Mouse (Mus musculus): ENCODE data around the gene Wbp11. TPM values are rescaled to one million over a fixed set of nuclear protein-coding genes. Genes with fewer than 3 reads are reported as not detected.

Gene Wbp11
- polyA plus RNA-seq, 1 experiment from 2014 or later: 165 TPM

- peaks cover 37% of the 10 kb centered on the region for H3K4me1 ChIP-seq (replicated peaks; ENCODE audit: control insufficient read depth, insufficient read depth, low read length)
- peak within 1 kb of the TSS; percentile 80 for H3K27ac ChIP-seq (ENCODE audit: low read depth, low read length)
- peak within 1 kb of the TSS; percentile 60 for H3K4me3 ChIP-seq (ENCODE audit: low read depth, low read length)
- 17% methylated on average over 18 of the region's 18 CpGs for WGBS
- H3K9ac ChIP-seq (ENCODE audit: low read depth, low read length): peak within 1 kb of the TSS; percentile 63
- H3K9me3 ChIP-seq (ENCODE audit: control insufficient read depth, low read length): no peaks in the 10 kb centered on the region
- ATAC-seq (replicated peaks; ENCODE audit: low FRiP score) (peak; percentile 98), DNase-seq (ENCODE audit: low spot score) (peak; percentile 75)
- no peaks in the 10 kb centered on the region for H3K36me3 ChIP-seq (ENCODE audit: control insufficient read depth, insufficient read depth, low read length)
- H3K27me3 ChIP-seq (replicated peaks; ENCODE audit: control insufficient read depth, insufficient read depth, low read length): no peaks in the 10 kb centered on the region
- peak within 1 kb of the TSS; percentile 61 for H3K4me2 ChIP-seq
These were observed 29.3 kb upstream of the Wbp11 start, which contains the start of gene Art4 for GRCm38 (mm10) chr6:136857186-136857872. Gene Art4, minus strand, starts transcription at chr6:136857733.

DNA sequence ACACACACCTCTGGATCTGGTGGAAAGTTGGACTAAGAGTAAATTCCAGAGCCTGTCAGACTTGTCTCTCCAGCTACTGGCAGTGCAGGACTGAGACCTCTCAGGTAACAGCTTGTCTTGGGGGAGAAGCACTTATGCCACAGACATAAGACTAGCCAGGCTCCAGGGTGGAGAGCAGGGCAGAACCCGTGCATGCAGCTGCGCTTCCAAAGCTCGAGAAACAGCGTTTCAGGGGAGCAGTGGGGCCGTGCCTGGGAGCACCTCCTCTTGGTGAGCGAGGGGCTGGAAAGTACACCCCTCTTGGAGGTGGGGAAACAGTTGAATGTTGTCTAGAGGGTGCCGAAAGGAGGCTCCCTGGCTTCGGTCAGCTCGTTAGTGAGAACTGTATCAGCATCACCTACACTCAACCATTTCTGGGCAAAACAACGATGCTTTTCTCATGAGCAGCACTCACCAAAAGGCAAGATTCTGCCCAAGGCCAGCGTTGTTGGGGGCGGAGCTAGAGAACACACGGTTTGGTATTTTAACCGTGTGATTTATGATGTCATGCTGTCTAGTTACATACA, 28.1 kb upstream of the Wbp11 start:
- Histone ChIP-seq H3K27ac (ENCODE audit: low read depth, low read length) (peak overlapping the region; percentile 62), H3K27me3 (replicated peaks; ENCODE audit: control insufficient read depth, insufficient read depth, low read length) (no peaks in the 10 kb centered on the region), H3K4me3 (ENCODE audit: low read depth, low read length) (peak overlapping the region; percentile 60), H3K9ac (ENCODE audit: low read depth, low read length) (peak overlapping the region; percentile 63), H3K4me1 (replicated peaks; ENCODE audit: control insufficient read depth, insufficient read depth, low read length) (peaks cover 37% of the 10 kb centered on the region), H3K36me3 (ENCODE audit: control insufficient read depth, insufficient read depth, low read length) (no peaks in the 10 kb centered on the region), H3K4me2 (peak overlapping the region; percentile 61), H3K9me3 (ENCODE audit: control insufficient read depth, low read length) (no peaks in the 10 kb centered on the region)
- no peak for ATAC-seq (replicated peaks; ENCODE audit: low FRiP score)
- WGBS: 39% methylated on average over 14 of the region's 14 CpGs
- no peak for DNase-seq (ENCODE audit: low spot score)

- DNase-seq (ENCODE audit: low spot score): no peak
- ATAC-seq (replicated peaks; ENCODE audit: low FRiP score): no peak
- Histone ChIP-seq H3K9me3 (ENCODE audit: control insufficient read depth, low read length) (no peaks in the 10 kb centered on the region), H3K4me3 (ENCODE audit: low read depth, low read length) (peak overlapping the region; percentile 60), H3K27ac (ENCODE audit: low read depth, low read length) (no peak overlapping the region), H3K27me3 (replicated peaks; ENCODE audit: control insufficient read depth, insufficient read depth, low read length) (no peaks in the 10 kb centered on the region), H3K9ac (ENCODE audit: low read depth, low read length) (no peak overlapping the region), H3K36me3 (ENCODE audit: control insufficient read depth, insufficient read depth, low read length) (no peaks in the 10 kb centered on the region), H3K4me2 (peak overlapping the region; percentile 61), H3K4me1 (replicated peaks; ENCODE audit: control insufficient read depth, insufficient read depth, low read length) (peaks cover 37% of the 10 kb centered on the region)
- WGBS: 29% methylated on average over 2 of the region's 2 CpGs
These were observed 27.1 kb upstream of the Wbp11 start for GRCm38 (mm10) chr6:136855183-136855582.

GRCm38 (mm10) chr6:136854361-136854781, 26.3 kb upstream of the Wbp11 start:
- Histone ChIP-seq H3K4me1 (replicated peaks; ENCODE audit: control insufficient read depth, insufficient read depth, low read length) (peaks cover 42% of the 10 kb centered on the region), H3K27me3 (replicated peaks; ENCODE audit: control insufficient read depth, insufficient read depth, low read length) (no peaks in the 10 kb centered on the region), H3K4me2 (peak overlapping the region; percentile 61), H3K36me3 (ENCODE audit: control insufficient read depth, insufficient read depth, low read length) (no peaks in the 10 kb centered on the region), H3K4me3 (ENCODE audit: low read depth, low read length) (peak overlapping the region; percentile 60), H3K9me3 (ENCODE audit: control insufficient read depth, low read length) (no peaks in the 10 kb centered on the region), H3K27ac (ENCODE audit: low read depth, low read length) (no peak overlapping the region), H3K9ac (ENCODE audit: low read depth, low read length) (no peak overlapping the region)
- DNase-seq (ENCODE audit: low spot score): no peak
- WGBS: 66% methylated on average over 11 of the region's 11 CpGs
- ATAC-seq (replicated peaks; ENCODE audit: low FRiP score): no peak

- H3K4me3 ChIP-seq (ENCODE audit: low read depth, low read length): no peak overlapping the region
- ATAC-seq (replicated peaks; ENCODE audit: low FRiP score) (no peak), DNase-seq (ENCODE audit: low spot score) (no peak)
- H3K27me3 ChIP-seq (replicated peaks; ENCODE audit: control insufficient read depth, insufficient read depth, low read length): no peaks in the 10 kb centered on the region
- H3K9me3 ChIP-seq (ENCODE audit: control insufficient read depth, low read length): no peaks in the 10 kb centered on the region
- no peak overlapping the region for H3K4me2 ChIP-seq
- peaks cover 39% of the 10 kb centered on the region for H3K4me1 ChIP-seq (replicated peaks; ENCODE audit: control insufficient read depth, insufficient read depth, low read length)
- H3K27ac ChIP-seq (ENCODE audit: low read depth, low read length): no peak overlapping the region
- whole genome bisulfite sequencing: 32% methylated on average over 3 of the region's 3 CpGs
- H3K9ac ChIP-seq (ENCODE audit: low read depth, low read length): no peak overlapping the region
- no peaks in the 10 kb centered on the region; the same call in 1 of the 2 replicates for H3K36me3 ChIP-seq (ENCODE audit: control insufficient read depth, insufficient read depth, low read length)
These were observed 24.7 kb upstream of the Wbp11 start for GRCm38 (mm10) chr6:136852762-136853161.

GRCm38 (mm10) chr6:136852348-136852747, 24.3 kb upstream of the Wbp11 start:
- Histone ChIP-seq H3K4me1 (replicated peaks; ENCODE audit: control insufficient read depth, insufficient read depth, low read length) (peaks cover 38% of the 10 kb centered on the region), H3K27me3 (replicated peaks; ENCODE audit: control insufficient read depth, insufficient read depth, low read length) (no peaks in the 10 kb centered on the region), H3K9me3 (ENCODE audit: control insufficient read depth, low read length) (no peaks in the 10 kb centered on the region), H3K27ac (ENCODE audit: low read depth, low read length) (no peak overlapping the region), H3K4me2 (no peak overlapping the region), H3K36me3 (ENCODE audit: control insufficient read depth, insufficient read depth, low read length) (no peaks in the 10 kb centered on the region; the same call in 1 of the 2 replicates), H3K9ac (ENCODE audit: low read depth, low read length) (no peak overlapping the region), H3K4me3 (ENCODE audit: low read depth, low read length) (no peak overlapping the region)
- ATAC-seq (replicated peaks; ENCODE audit: low FRiP score) (no peak), DNase-seq (ENCODE audit: low spot score) (no peak)
- 86% methylated on average over 4 of the region's 4 CpGs for WGBS

GRCm38 (mm10) chr6:136850267-136850666, 22.2 kb upstream of the Wbp11 start:
- H3K9ac ChIP-seq (ENCODE audit: low read depth, low read length): 0 out of 2 replicates have a peak overlapping the region, but pooled peaks have one; percentile 5
- H3K4me3 ChIP-seq (ENCODE audit: low read depth, low read length): no peak overlapping the region
- ATAC-seq (replicated peaks; ENCODE audit: low FRiP score) (no peak), DNase-seq (ENCODE audit: low spot score) (no peak)
- no peaks in the 10 kb centered on the region for H3K9me3 ChIP-seq (ENCODE audit: control insufficient read depth, low read length)
- peaks cover 29% of the 10 kb centered on the region for H3K4me1 ChIP-seq (replicated peaks; ENCODE audit: control insufficient read depth, insufficient read depth, low read length)
- no peaks in the 10 kb centered on the region; the same call in 1 of the 2 replicates for H3K36me3 ChIP-seq (ENCODE audit: control insufficient read depth, insufficient read depth, low read length)
- no peak overlapping the region for H3K4me2 ChIP-seq
- WGBS: 62% methylated on average over 6 of the region's 6 CpGs
- no peaks in the 10 kb centered on the region for H3K27me3 ChIP-seq (replicated peaks; ENCODE audit: control insufficient read depth, insufficient read depth, low read length)
- H3K27ac ChIP-seq (ENCODE audit: low read depth, low read length): peak overlapping the region; percentile 32; the same call in 1 of the 2 replicates

DNA sequence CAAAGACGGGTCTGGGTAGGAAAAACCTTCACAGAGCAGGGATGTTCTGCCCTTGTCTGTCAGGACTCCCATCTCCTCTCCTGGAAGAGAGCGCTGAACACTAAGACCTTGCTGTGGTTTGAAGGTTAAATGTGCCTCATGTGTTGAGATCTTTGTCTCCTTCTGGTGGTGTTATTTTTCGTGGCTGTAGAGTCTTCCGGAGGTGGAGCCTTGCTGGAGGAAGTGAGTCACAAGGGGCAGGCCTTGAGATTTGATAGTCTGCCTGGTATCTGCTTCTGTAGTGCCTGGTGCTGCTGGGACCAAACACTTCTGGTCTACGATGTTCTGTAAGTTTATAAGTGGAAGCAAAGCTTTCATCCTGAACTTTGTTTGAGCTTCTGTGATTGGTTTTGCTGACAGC, 20.9 kb upstream of the Wbp11 start:
- Histone ChIP-seq H3K27ac (ENCODE audit: low read depth, low read length) (peak overlapping the region; percentile 64; the same call in 1 of the 2 replicates), H3K9me3 (ENCODE audit: control insufficient read depth, low read length) (no peaks in the 10 kb centered on the region), H3K4me3 (ENCODE audit: low read depth, low read length) (no peak overlapping the region), H3K27me3 (replicated peaks; ENCODE audit: control insufficient read depth, insufficient read depth, low read length) (no peaks in the 10 kb centered on the region), H3K36me3 (ENCODE audit: control insufficient read depth, insufficient read depth, low read length) (no peaks in the 10 kb centered on the region; the same call in 1 of the 2 replicates), H3K4me1 (replicated peaks; ENCODE audit: control insufficient read depth, insufficient read depth, low read length) (peaks cover 20% of the 10 kb centered on the region), H3K4me2 (peak overlapping the region; percentile 35; the same call in 1 of the 2 replicates), H3K9ac (ENCODE audit: low read depth, low read length) (peak overlapping the region; percentile 26; the same call in 1 of the 2 replicates)
- DNase-seq (ENCODE audit: low spot score): no peak
- 78% methylated on average over 5 of the region's 5 CpGs for WGBS
- no peak for ATAC-seq (replicated peaks; ENCODE audit: low FRiP score)

All from liver, embryonic 11.5 days (tissue).